Mouse (Mus musculus) left cerebral cortex, postnatal 14 days (tissue): ENCODE data around the gene Abraxas2. TPM values are rescaled to one million over a fixed set of nuclear protein-coding genes. Genes with fewer than 3 reads are reported as not detected.

Experiments used
- DNase-seq, 2 experiments: peaks; one replicate each; pipeline ENCODE4 v3.0.0; 2021 to 2022; ENCODE audit warnings: low spot score in 2 of 2, mixed read lengths in 1 of 2
- intact Hi-C: fragments of 180-260 bp; cut with DNase I; formaldehyde crosslinking; loops from one replicate; pipeline ENCODE4 v1.15.1; 2025
- long read RNA-seq, 2 experiments: library from polyadenylated mRNA; stranded (forward); transcript quantifications; one replicate each; pipeline ENCODE4 v2.0.0; 2021
- total RNA-seq, 2 experiments: library from RNA; stranded (reverse); gene quantifications; 2 replicates each; pipeline ENCODE4 v1.2.3; 2021

Gene Abraxas2
- total RNA-seq: 10 to 100 TPM; 24.9 to 28.2 TPM
- long read RNA-seq, experiment 1, transcript Abraxas2-201 (9 exons, 2,892 nt): major isoform, 43 of 55 reads
- long read RNA-seq, experiment 1, partial matches to known transcripts: 0 of 55 reads
- long read RNA-seq, experiment 1, other reads (novel, unspliced or antisense): 7 of 55 reads
- long read RNA-seq, experiment 2, transcript Abraxas2-201 (9 exons, 2,892 nt): major isoform, 38 of 43 reads
- long read RNA-seq, experiment 2, transcript Abraxas2-208 (1 exons, 1,778 nt): minor isoform, 5 of 43 reads
- long read RNA-seq, experiment 2, partial matches to known transcripts: 0 of 43 reads
- long read RNA-seq, experiment 2, other reads (novel, unspliced or antisense): 0 of 43 reads

GRCm38 (mm10) chr7:132859042-132859958, at the start of gene Abraxas2:
Abraxas2 (plus strand) TSS chr7:132859225.
- intact Hi-C loops: no loop called here
- peak; percentile 85 to 89 for DNase-seq

- no peak for DNase-seq
- intact Hi-C loops: loop anchor here (2.0 to 5.0 kb wide), 2 partner anchors 43 to 89 kb away; partner anchors contain the start of gene Eef1akmt2
Observed at GRCm38 (mm10) chr7:132809721-132810120, 49.3 kb upstream of the Abraxas2 start.

- intact Hi-C loops: loop anchor here (2.0 to 5.0 kb wide), 2 partner anchors 42 to 90 kb away; partner anchors contain the start of gene Eef1akmt2
- peak; percentile 55 to 64 for DNase-seq
Observed at GRCm38 (mm10) chr7:132810368-132810767, 48.7 kb upstream of the Abraxas2 start.

- DNase-seq: peak; percentile 88 to 92
- intact Hi-C loops: loop anchor here (1.0 to 5.0 kb wide), 4 partner anchors 41 to 155 kb away; partner anchors contain the start of gene Eef1akmt2
Observed at GRCm38 (mm10) chr7:132810879-132811278, 48.1 kb upstream of the Abraxas2 start.

- intact Hi-C loops: loop anchor here (1.0 to 5.0 kb wide), 4 partner anchors 40 to 156 kb away; partner anchors contain the start of gene Eef1akmt2
- no peak for DNase-seq
Observed at GRCm38 (mm10) chr7:132811716-132812618, 47.1 kb upstream of the Abraxas2 start.

- DNase-seq: peak in 1 of 2 experiments; percentile 49
- intact Hi-C loops: loop anchor here (5.0 kb wide), 1 partner anchor 39 kb away; the partner anchor contains the start of gene Eef1akmt2
Observed at GRCm38 (mm10) chr7:132812619-132813415, 46.2 kb upstream of the Abraxas2 start.

GRCm38 (mm10) chr7:132813416-132814088, 45.5 kb upstream of the Abraxas2 start, which contains the start of gene Fam53b:
Fam53b (minus strand) TSS chr7:132813886.
- intact Hi-C loops: loop anchor here (5.0 kb wide), 1 partner anchor 39 kb away; the partner anchor contains the start of gene Eef1akmt2

GRCm38 (mm10) chr7:132814089-132814450, 45.0 kb upstream of the Abraxas2 start:
- intact Hi-C loops: loop anchor here (5.0 kb wide), 1 partner anchor 38 kb away; the partner anchor contains the start of gene Eef1akmt2
- DNase-seq: no peak

More at GRCm38 (mm10) chr7:132813416-132814088, 45.5 kb upstream of the Abraxas2 start, which contains the start of gene Fam53b:
- peak; percentile 41 to 69 for DNase-seq

- DNase-seq: no peak
- intact Hi-C loops: no loop called here
Observed at GRCm38 (mm10) chr7:132815081-132815480, 43.9 kb upstream of the Abraxas2 start.

GRCm38 (mm10) chr7:132816528-132816927, 42.5 kb upstream of the Abraxas2 start:
- DNase-seq: no peak
- intact Hi-C loops: no loop called here

GRCm38 (mm10) chr7:132817056-132817455, 42.0 kb upstream of the Abraxas2 start:
- intact Hi-C loops: no loop called here
- no peak for DNase-seq

- DNase-seq: no peak
- intact Hi-C loops: no loop called here
Observed at GRCm38 (mm10) chr7:132820692-132821091, 38.3 kb upstream of the Abraxas2 start.

GRCm38 (mm10) chr7:132823832-132824231, 35.2 kb upstream of the Abraxas2 start:
- intact Hi-C loops: no loop called here

GRCm38 (mm10) chr7:132824346-132825022, 34.5 kb upstream of the Abraxas2 start:
- intact Hi-C loops: no loop called here
- DNase-seq: no peak

More at GRCm38 (mm10) chr7:132823832-132824231, 35.2 kb upstream of the Abraxas2 start:
- no peak for DNase-seq

GRCm38 (mm10) chr7:132830955-132831354, 28.1 kb upstream of the Abraxas2 start:
- intact Hi-C loops: no loop called here
- no peak for DNase-seq

GRCm38 (mm10) chr7:132841287-132841686, 17.7 kb upstream of the Abraxas2 start:
- DNase-seq: no peak
- intact Hi-C loops: no loop called here

GRCm38 (mm10) chr7:132842455-132842854, 16.6 kb upstream of the Abraxas2 start:
- intact Hi-C loops: no loop called here
- no peak for DNase-seq
